Mouse (Mus musculus) adrenal gland, adult 10 weeks (tissue): ENCODE results near the gene Zg16. TPM values are rescaled to one million over a fixed set of nuclear protein-coding genes. Genes with fewer than 3 reads are reported as not detected.

ENCODE experiments used
- polyA plus RNA-seq: library from polyadenylated mRNA; stranded (reverse); fragments of 350-450 nt; fragmentation: Illumina TruSeq; extraction: RNeasy Lipid Tissue Mini Kit (QIAGEN cat#74804); gene quantifications from one replicate; pipeline ENCODE4 v1.2.3, GENCODE M21; 2014; ENCODE audit warnings: low read depth, low replicate concordance

Gene Zg16
- 1.6 TPM for polyA plus RNA-seq

DNA sequence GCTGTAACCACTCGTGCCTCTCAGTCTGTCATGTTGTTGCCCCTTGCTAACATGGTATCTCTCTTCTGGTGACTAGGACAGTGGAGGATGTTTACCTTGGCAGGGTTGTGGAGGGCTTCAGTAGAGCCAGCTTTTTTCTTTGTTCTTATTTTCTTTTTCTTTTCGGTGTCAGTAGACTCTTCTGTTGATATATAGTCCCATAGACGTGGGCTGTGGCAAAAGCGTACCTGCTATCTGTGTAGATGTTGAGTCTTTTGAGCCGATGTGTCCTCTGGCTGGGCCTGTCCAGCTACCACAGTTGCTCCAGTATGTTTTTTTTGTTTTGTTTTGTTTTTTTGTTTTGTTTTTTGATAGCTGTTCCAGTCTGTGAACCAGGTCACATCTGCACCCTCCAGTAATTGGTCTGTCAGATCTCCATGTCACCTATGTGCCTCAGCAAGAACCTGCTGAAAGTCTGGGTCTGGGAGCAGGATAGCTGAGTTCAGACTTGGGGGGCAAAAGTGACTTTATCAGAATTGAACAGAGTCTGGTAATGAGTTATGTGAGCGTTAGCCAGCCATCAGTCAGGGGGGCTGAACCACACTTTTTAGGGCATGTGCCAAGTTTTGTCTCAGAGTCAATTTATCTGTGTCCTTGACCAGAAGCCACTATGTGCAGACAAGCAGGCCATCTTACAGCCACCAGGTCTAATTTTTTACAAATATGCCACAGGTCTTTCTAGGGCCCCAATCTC lies at the start of gene Zg16:
TSS of gene Zg16 (minus strand) at position 51 of the 733 bp plus-strand sequence.

DNA sequence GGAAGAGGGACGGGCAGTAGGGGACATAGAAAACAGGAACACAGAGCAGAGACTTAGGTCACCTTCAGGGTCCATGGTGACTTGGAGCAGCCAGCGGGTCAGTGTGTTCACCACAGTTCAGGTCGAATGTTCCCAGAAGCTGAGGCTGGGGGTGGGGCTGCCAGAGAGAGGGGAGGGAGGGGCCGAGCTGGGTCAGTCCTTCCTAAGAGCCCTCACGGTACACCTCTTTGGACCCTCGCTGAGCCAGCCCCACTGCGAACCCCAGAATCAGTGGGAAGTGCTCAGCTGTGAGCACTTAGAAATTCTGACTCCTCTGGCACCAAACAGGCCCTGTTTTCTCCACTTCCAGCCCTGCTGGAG lies 34.8 kb upstream of the Zg16 start, which contains the start of gene Qprt:
TSS of gene Qprt (minus strand) at position 316 of the 360 bp plus-strand sequence.

DNA sequence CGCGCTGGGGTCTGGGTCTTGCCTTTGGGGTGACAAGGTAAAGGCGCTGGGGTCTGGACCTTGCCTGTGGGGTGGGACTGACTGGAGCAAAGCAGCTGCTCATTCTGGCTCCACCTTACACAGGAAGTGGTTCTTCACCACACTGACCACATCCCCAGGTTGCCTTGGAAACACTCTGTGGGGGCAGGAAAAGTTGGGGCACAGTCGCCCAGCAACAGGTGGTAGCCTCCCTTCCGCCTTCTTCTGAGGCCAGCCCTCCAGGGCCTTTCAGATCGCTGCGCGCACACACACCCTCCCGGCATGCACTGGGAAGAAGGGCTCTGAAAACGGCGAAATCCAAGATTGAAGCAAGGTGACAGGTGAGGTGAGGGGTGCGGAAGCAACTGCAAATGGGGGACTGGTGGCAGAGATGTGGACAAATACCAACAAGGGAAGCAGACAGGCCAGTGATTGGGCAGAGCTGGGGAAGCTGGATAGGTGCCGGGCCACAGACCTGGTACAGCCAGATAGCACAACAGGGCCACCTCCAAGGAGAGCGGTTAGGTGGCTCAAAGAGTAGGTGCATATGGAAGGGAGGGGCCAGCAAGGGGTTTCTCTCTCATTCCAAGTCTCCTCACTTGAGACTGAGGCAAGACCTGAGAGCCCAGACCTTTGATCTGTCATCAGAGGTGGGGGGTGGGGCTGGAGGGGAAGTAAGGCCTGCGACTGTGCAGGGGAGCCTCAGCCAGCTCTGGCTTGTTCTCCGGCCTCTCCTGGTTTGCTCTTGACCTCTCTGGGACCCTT lies 4.2 kb upstream of the Zg16 start, which contains the start of gene AI467606:
TSS of gene AI467606 (plus strand) at position 246 of the 783 bp plus-strand sequence.

DNA sequence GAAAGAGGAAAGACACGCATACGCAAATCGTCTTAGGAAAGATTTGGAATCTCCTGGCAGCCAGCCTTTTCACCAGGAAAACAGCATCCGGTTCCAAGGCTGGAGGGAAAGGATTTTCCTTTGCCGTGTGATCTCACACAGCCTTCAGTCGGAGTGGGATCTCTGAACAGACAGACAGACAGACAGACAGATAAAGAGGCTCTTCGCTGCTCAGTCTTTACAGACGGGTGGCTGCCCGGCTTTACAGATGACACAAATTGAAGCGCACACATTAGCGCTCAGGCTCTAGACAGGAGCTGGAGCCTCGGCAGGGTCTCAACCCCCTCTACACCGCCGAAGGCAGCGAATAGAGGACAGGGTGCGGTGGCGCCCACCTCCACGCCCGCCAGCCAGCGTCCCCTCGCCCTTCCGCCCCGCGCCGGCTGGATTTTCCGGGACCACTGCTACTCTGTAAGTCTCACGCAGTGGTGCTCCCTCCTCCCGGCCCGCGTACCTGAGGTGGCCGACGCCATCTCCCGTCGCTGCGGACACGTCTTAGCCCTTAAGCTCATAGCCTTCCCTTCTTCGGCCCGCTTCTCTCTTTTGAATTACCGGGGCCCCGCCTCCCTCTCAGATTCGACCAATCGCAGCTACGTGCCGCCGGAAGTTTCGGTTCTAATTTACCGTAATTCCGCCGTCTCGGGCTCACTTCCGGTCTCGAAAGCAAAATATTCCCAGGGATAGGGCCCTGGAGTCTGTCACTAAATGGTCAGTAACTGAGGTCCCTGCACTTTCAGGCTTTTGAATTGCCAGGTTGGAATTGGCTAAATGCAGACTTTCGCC lies 45.1 kb downstream of the Zg16 start, which contains the start of gene Kif22:
TSS of gene Kif22 (minus strand) at position 621 of the 822 bp plus-strand sequence.

DNA sequence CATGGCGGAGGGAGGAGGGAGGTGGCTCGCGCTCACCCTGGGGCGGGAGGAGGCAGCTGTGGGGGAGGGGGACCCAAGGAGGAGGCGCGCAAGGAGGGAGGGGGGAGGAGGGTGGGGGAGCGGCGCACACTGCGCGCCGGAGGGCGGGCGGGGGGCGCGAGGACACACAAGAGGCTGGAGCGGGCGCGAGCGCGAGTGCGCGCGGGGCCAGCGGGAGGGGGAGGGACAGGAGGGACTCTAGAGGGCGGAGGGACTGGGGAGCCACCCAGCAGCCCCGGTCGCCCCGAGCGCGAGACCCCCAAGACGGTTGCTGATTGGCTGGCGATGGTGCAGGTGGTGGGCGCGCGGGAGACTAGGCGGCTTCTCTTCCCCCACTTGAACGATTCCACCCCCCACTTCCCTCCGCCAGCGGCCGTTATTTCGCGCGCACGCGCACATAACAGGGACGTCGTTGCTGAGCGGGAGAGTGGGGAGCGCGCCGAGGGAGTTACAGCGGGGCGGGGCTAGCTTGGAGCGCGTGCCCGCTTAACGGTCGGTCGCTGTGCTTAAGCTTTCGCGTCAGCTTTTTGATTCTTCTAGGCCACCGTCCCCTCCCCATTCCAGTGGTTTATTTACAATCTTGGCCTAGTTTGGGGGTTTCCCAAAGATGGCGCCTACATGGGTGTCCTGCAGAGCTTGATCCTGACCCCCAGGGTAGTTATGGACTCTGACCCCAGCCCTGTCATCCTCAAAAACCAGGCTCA lies 60.0 kb downstream of the Zg16 start, which contains the start of gene Maz:
TSS of gene Maz (minus strand) at position 54 of the 743 bp plus-strand sequence.

DNA sequence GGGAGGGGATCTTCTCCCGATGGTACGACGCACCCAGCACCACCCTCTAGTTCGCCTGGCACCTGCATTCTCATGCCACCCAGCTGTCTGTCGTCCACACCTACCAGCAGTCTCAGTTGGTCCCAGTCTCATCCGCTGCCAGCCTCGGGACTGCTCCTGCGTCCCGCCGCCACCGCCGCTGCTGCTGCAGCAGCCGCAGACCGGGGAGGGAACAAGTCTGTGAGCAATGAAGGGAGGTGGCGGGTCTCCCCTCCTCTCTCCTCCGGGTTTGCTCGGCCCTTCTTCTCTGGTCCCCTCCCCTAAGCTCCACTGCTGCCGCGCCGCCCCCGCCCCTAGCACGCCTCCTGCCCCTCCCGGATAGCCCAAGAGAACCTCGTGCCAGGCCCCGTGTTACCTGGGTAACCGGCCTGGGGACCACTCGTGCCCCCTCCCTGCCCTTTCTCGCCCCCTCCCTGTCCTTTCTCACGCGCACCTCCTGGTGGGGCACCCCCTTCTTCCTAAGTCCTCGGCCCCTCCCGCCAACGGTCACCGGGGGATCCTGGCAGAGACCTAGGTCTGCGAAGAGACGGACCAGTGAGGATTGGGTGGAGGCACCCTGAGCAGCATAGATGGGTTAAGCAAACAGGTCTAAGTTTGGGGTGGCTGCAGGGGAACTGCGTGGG lies 66.1 kb downstream of the Zg16 start, which contains the start of the genes Gm42742 and Prrt2:
TSS of gene Gm42742 (minus strand) at position 197 of the 662 bp plus-strand sequence.
TSS of gene Prrt2 (minus strand) at position 311 of the 662 bp plus-strand sequence.

DNA sequence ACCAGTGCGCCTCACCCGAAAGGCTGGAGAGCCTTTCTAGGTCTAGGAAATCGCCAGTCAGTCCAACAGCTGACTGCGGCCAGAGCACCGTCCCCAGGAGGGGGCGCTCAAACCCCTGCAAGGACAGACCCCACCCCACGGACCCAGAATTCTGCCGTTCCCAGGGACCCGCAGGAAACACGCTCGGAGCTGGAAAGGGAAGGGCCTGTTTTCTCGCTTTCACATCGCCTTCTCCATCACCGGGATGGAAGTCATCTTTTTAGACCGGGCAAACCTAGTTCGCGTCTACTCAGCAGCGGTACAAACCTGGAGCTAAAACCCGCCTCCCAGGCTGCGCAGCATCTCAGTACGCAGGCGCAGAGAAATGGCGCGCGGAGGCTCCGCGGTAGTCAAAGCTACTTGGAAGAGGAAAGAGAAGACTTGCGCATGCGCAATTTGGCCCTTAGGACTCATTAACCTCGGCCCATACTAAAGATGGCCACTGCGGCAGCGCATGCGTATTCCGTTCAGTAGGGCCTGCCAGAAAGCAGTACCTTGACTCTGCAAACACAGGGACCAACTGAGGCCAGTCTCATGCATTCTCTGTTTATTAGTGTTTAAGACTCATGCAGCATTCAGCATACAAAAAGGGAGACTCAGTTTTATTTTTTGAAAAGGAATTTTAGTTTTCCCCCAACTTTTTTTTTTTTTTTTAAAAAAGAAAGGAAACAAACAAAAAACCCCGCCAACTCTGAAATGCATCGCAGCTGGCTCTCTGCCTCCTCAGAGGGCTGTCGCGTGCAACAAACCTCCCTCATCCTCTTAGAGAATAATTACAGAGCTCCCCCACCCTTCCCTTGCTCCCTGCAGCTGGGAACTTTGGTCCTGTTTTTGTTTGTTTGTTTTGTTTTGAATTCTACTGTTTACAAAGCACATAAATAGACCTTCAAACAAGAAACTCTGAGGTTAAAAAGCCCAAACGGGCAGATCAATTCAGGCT lies 69.9 kb downstream of the Zg16 start, which contains the start of gene Pagr1a:
TSS of gene Pagr1a (minus strand) at position 382 of the 979 bp plus-strand sequence.

DNA sequence TGATC lies 70.8 kb downstream of the Zg16 start, which contains the start of gene Pagr1b:
TSS of gene Pagr1b (minus strand) at position 4 of the 5 bp plus-strand sequence.

DNA sequence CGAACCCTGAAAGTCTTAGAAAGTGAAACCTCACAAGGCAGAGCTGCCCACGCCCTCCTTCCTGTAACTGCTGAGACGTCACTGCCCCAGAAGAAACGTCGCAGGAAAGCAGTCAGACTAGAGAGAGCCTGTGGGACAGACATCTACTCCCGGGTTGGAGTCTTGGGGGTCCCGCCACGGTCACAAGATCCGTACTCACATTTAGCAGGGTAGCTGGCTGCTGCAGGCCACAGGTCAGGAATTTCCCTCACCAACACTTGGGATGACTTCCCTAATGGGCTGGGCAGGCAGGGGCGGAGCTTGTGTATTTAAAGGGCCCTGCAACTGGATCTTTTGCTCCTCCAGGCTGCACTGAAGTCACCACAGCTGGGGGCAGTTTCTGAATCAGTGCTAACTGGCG lies 72.8 kb downstream of the Zg16 start, which contains the start of gene Mvp:
TSS of gene Mvp (minus strand) at position 302 of the 400 bp plus-strand sequence.

Other genes starting within 250 kb of the Zg16 start
- not detected for gene Doc2a, start 239.9 kb downstream of the Zg16 start, polyA plus RNA-seq
- gene Hirip3, start 225.4 kb downstream of the Zg16 start, polyA plus RNA-seq: 10.9 TPM
- gene Ino80e, start 225.0 kb downstream of the Zg16 start, polyA plus RNA-seq: 13.4 TPM
- 9.9 TPM for gene Taok2, start 202.6 kb downstream of the Zg16 start, polyA plus RNA-seq
- gene Tmem219, start 164.4 kb downstream of the Zg16 start, polyA plus RNA-seq: 8.8 TPM
- 3.4 TPM for gene Kctd13, start 158.4 kb downstream of the Zg16 start, polyA plus RNA-seq
- not detected for gene Asphd1, start 137.7 kb downstream of the Zg16 start, polyA plus RNA-seq
- 39.4 TPM for gene Sez6l2, start 136.8 kb downstream of the Zg16 start, polyA plus RNA-seq
- 18.4 TPM for gene Cdipt, start 111.4 kb downstream of the Zg16 start, polyA plus RNA-seq
- 2.0 TPM for gene Cdiptos, start 111.2 kb downstream of the Zg16 start, polyA plus RNA-seq
- 2.0 TPM for gene Mvp, start 72.7 kb downstream of the Zg16 start, polyA plus RNA-seq
- gene Pagr1b, start 70.8 kb downstream of the Zg16 start, polyA plus RNA-seq: not detected
- not detected for gene Pagr1a, start 70.0 kb downstream of the Zg16 start, polyA plus RNA-seq
- gene Gm42742, start 66.2 kb downstream of the Zg16 start, polyA plus RNA-seq: 0.52 TPM
- gene Prrt2, start 66.1 kb downstream of the Zg16 start, polyA plus RNA-seq: not detected
- gene Maz, start 60.3 kb downstream of the Zg16 start, polyA plus RNA-seq: 19.4 TPM
- gene Kif22, start 44.9 kb downstream of the Zg16 start, polyA plus RNA-seq: 1.9 TPM
- gene AI467606, start 4.0 kb upstream of the Zg16 start, polyA plus RNA-seq: 0.52 TPM
- gene Qprt, start 34.9 kb upstream of the Zg16 start, polyA plus RNA-seq: 0.29 TPM
- gene Spn, start 50.5 kb upstream of the Zg16 start, polyA plus RNA-seq: 0.52 TPM
- gene Cd2bp2, start 108.7 kb upstream of the Zg16 start, polyA plus RNA-seq: 14.8 TPM
- gene Tbc1d10b, start 121.1 kb upstream of the Zg16 start, polyA plus RNA-seq: 3.7 TPM
- 9.2 TPM for gene Mylpf, start 121.6 kb upstream of the Zg16 start, polyA plus RNA-seq
- gene Zfp553, start 145.7 kb upstream of the Zg16 start, polyA plus RNA-seq: 1.7 TPM
- gene Sept1, start 145.8 kb upstream of the Zg16 start, polyA plus RNA-seq: not detected
- gene Zfp771, start 156.9 kb upstream of the Zg16 start, polyA plus RNA-seq: not detected
- gene Dctpp1, start 173.4 kb upstream of the Zg16 start, polyA plus RNA-seq: not detected
- 78.0 TPM for gene Sephs2, start 186.7 kb upstream of the Zg16 start, polyA plus RNA-seq
- 0.82 TPM for gene Itgal, start 208.9 kb upstream of the Zg16 start, polyA plus RNA-seq